Mouse (Mus musculus): ENCODE data around the gene Xpo6.
A peak's percentile ranks its signal among the peaks of the same experiment; 100 is the strongest.

Gene Xpo6

GRCm38 (mm10) chr7:126119819-126120218 is 80.5 kb downstream of the Xpo6 start:
- DNase-seq, result no peak

- DNase-seq, result no peak
These were observed 87.0 kb downstream of the Xpo6 start for GRCm38 (mm10) chr7:126113263-126113662.

GRCm38 (mm10) chr7:126111230-126111629 is 89.1 kb downstream of the Xpo6 start:
- DNase-seq, result no peak

GRCm38 (mm10) chr7:126109898-126110297 is 90.4 kb downstream of the Xpo6 start:
- DNase-seq, result no peak

- DNase-seq, result no peak
These were observed 99.9 kb downstream of the Xpo6 start for GRCm38 (mm10) chr7:126100440-126100839.

GRCm38 (mm10) chr7:126099835-126100234 is 100.5 kb downstream of the Xpo6 start:
- no peak for DNase-seq

GRCm38 (mm10) chr7:126099163-126099775 is 101.0 kb downstream of the Xpo6 start:
- DNase-seq, result no peak

GRCm38 (mm10) chr7:126097219-126097915 is 102.9 kb downstream of the Xpo6 start:
- no peak for DNase-seq

- DNase-seq, result no peak
These were observed 103.7 kb downstream of the Xpo6 start for GRCm38 (mm10) chr7:126096596-126096995.

GRCm38 (mm10) chr7:126094738-126095137 is 105.6 kb downstream of the Xpo6 start:
- DNase-seq, result no peak

GRCm38 (mm10) chr7:126093162-126093561 is 107.1 kb downstream of the Xpo6 start:
- DNase-seq, result no peak

GRCm38 (mm10) chr7:126089782-126090181 is 110.5 kb downstream of the Xpo6 start:
- DNase-seq, result peak; percentile 16

GRCm38 (mm10) chr7:126088155-126088554 is 112.1 kb downstream of the Xpo6 start:
- DNase-seq, result no peak

- DNase-seq, result no peak
These were observed 112.7 kb downstream of the Xpo6 start for GRCm38 (mm10) chr7:126087602-126088001.

GRCm38 (mm10) chr7:126086321-126086741 is 114.0 kb downstream of the Xpo6 start:
- no peak for DNase-seq

GRCm38 (mm10) chr7:126085154-126085553 is 115.1 kb downstream of the Xpo6 start:
- no peak for DNase-seq

GRCm38 (mm10) chr7:126083980-126084348 is 116.3 kb downstream of the Xpo6 start:
- DNase-seq, result peak; percentile 12

- peak; percentile 11 for DNase-seq
These were observed 116.8 kb downstream of the Xpo6 start for GRCm38 (mm10) chr7:126083341-126083979.

- DNase-seq, result no peak
These were observed 118.0 kb downstream of the Xpo6 start, which contains the start of gene Gsg1l for GRCm38 (mm10) chr7:126082286-126082741. Gene Gsg1l (minus strand): TSS chr7:126082411.

- no peak for DNase-seq
These were observed 118.5 kb downstream of the Xpo6 start for GRCm38 (mm10) chr7:126081727-126082285.

- no peak for DNase-seq
These were observed 119.2 kb downstream of the Xpo6 start for GRCm38 (mm10) chr7:126080949-126081654.

- DNase-seq, result no peak
These were observed 123.4 kb downstream of the Xpo6 start for GRCm38 (mm10) chr7:126076935-126077334.

GRCm38 (mm10) chr7:126075058-126075457 is 125.2 kb downstream of the Xpo6 start:
- no peak for DNase-seq

All from kidney, adult 11 months (tissue).